Mouse (Mus musculus) natural killer cell, adult 2 months (primary cell): ENCODE data around the gene Zbed3.
"Not testable (repeated sequence)": the region's sequence is repeated elsewhere in the genome, so short reads cannot be mapped to it uniquely, and the experiment has no call there.

Experiments
- DNase-seq, 2 experiments: peaks; one replicate each; pipeline ENCODE4 v3.0.0; 2022; ENCODE audit warnings: low spot score in 2 of 2

Zbed3 gene

DNA sequence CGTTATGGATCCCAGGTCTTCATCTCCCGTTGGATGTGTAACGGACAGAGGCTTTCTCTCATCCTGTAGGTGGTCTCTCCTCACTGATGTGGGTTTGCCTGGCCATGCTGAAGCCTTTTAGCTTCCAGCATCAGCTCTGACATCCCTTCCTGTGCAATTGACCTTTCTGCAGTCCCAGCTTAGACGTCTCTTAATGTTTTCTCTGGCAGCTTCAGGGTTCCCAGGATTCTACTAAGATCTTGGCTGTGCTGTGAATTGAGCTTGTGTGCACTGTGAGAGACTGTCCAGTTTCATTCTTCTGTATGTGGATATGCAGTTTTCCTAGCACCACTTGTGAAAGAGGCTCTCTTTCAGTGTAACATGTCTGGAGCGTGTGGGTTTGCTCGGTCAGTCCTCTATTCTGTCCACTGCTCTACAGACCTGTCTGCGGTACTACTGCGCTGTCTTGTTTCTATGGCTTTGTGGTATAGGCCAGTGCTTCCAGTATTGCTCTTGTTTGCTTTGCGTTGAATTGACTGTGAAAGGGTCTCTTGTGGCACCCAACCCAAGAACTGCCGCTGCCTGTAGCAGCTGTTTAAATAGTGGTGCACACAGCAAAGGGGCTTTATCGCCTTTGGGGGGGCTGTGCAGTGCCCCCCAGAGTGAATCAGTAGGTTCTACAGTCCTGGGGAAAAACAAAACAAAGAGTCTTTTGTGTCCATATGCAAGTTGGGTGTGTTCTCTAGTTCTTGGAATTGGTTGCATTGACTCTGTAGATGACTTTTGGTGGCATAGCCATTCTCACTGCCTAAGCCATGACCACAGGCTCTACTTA lies 8.9 kb downstream of the Zbed3 start:
- no peak for DNase-seq

DNA sequence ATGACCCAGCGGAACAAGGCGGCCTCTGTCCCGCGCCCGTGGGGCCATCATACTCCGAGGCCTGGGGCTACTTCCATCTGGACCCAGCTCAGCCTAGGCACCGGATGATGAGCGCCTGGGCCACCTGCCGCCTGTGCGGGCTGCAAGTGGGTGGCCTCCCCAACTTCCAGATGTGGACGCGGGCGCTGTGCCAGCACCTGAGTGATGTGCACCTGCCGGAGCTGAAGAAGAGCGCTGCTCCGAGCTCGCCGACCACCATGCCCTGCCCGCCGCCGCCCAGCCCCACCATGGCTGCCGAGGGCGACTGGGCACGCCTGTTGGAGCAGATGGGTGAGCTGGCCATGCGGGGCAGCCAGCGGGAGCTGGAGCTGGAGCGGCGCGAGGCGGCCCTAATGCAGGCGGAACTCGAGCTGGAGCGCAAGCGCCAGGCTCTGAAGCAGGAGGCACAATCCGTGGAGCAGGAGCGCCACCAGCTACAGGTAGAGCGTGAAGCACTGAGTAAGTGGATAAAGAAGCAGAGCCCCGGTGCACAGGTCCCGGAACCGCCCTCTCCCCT lies 12.8 kb downstream of the Zbed3 start:
- no peak for DNase-seq

DNA sequence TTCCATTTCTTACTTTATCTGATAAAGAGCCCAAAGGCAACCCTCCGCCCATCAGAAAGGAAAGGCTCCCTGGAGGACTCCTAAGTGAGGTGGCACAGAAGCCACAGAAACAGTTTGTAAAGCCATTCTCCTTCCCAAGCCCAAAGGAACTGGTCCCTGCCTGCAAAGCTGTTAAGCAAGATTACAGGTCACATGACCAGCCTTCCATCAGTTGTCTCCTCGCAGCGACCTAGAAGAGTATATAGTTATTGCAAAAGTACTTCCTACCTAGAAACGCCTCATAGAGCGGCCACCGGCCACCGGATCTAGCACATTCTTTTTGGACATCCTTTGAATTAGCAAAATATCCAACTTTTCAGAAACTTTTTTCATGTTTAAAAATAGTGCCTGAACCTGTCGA lies 20.1 kb downstream of the Zbed3 start:
- DNase-seq, result no peak

DNA sequence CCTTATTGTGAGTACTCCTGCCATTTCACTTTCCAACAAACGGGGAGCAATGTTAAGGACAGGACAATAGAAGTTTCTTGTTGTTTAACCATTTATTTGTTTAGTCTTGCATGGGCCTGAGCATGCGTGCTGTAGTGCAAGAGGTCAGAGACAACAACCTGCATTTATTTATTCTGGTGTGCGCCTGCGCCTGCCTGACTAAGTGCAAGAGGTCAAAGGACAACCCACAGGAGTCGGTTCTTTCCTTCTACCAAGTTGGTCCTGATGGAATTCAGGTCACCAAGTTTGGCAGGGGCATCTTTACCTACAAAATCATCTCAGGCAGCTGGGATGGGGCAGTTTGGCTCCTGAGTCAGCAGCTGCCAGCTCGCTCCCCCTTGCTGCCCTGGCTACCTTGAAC lies 22.5 kb downstream of the Zbed3 start:
- DNase-seq, result no peak

DNA sequence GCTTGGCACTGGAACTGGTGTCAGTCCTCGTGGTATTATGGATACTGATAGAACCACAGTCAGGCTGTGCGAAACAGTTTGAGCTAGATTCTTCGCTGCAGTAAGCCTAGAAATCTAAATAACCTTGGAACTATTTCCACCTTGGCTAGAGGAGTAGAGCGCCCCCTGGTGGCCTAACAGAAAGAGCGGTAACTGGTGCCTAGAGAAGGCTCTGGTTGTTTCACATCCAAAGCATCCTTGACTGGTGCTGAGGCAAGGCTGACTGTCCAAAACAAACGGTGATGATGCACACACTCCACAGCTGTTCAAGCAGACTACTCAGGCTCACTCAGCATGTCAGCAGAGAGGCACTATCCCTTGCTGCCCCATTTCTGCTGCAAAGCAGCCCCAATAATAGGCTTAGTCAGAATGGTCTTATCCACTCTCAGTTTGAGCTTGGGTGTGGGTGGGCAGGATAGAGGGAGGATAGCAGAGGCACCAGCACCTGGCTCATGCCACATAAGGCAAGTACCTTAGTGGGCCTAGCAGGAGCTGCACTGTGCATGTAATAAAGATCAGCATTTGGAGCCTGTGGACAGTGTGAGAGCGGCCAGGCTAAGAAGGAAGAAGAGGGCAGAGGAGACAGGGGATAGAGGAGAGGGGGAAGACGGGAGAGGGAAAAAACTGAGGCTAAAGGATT lies 23.7 kb downstream of the Zbed3 start:
- peak; percentile 33 to 52 for DNase-seq

DNA sequence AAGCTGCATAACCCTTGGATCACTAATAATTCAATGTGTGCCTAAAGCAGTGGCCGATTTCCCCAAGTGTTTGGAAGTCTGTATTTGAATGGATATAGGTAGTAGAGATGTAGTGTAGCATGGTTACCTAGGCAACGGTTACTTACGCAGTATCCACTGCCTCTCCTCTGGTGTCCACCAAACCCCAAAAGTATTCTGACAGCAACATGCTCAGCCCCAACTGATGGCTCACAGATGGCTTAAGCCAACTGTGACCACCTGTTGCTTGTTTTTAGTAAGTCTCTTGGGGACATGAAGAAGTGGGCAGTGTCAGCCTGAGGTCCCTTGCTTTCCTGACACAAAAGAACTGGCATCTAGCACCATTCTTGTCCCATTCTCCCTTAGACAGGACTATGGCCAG lies 25.1 kb downstream of the Zbed3 start:
- DNase-seq, result no peak

DNA sequence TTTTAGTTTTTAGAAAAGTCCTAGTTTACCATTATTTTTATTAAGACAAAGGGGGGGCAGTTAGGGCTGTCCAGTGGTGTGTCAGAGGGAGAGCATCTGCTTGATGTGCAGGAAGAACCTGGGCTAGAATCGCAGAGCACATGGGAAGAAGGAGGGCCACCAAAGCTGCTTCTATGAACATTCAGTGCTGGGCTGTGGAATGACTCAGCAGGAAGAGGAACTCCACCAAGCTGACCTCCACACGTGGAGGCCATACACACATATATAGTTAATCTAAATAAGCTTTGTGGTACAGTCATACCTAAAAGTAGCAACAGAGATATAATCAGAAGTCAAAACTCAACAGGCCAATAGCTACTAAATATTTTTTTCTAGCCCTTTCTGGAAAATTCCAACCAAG lies 34.8 kb downstream of the Zbed3 start:
- no peak for DNase-seq

DNA sequence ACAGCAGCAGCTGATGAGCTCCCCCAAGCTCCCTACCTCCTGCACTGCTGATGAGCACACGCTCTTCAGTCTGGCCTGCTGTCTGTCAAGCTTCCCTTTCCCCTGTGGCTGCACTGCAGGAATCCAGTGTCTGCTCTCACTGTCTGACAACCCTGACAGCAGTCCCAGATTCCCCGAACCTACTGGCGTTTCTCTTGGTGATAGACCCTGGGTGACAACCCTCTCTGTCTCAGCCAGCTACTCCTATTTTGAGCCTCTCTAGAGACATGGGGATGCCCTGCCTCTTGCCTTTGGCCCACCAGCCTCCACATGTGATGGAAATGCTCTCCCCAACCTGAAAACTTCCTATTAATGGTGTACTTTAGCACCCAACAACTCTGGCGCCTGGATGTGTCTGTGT lies 40.0 kb downstream of the Zbed3 start:
- DNase-seq, result no peak

DNA sequence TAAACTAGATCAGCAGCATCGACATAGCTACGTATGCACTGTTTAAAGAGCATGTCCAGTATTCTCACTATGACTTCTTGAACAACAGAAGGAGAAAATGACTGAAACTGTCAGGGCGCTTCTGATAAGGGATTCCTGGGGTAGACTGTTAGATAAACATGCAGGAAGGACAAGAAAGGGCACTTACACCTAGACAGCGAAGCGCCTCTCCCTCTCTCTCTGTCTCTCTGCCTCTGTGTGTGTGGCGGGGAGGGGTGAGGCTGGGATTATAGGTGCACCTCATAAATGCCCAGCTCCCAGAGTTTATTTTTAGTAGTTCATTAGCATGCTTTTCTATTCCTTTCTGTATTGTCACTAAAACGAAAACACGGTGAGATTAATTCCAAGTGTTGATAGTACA lies 42.9 kb downstream of the Zbed3 start:
- DNase-seq, result no peak

DNA sequence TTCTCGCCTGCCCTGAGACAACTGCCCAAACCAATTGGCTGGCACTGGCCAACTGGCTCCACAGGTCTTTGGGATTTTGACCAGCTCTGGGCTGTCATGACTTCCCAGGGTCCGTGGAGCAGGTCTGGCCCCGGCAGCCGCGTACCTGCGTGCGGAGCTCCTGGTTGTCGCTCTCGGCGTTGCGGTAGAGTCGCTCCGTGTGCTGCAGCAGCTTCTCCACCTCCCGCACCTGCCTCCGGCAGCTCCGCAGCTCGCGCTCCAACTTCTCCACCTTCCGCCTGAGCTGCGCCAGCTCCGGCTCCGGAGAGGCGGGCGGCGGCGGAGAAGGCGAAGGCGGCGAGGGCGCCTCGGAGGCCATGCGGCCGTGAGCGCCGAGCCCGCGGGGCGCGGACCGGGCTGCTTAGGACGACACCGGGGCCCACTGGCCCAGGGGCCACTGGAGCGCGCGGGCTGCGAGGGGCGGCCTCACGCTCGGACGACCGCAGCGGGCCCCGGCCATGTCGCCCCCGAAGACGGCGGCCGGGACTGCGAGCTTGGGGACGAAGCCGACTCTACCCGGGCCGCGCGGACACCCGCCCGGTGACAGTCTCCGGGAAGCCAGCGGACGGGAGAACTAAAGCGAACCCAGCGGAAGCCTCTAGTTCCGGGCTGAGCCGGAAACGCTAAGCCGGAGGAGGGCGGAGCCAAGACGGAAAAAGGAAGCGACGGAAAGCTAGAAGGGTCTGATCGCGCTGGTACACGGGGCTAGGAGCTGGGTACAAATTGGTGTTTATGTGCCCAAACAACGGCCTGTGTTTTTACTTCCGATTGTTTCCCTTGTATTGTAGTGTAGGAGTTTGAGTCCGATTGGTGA lies 51.5 kb downstream of the Zbed3 start, which contains the start of gene Aggf1:
Gene Aggf1, minus strand, starts transcription at position 652 of the 853 bp plus-strand sequence.
- DNase-seq, result peak; percentile 84 to 88

DNA sequence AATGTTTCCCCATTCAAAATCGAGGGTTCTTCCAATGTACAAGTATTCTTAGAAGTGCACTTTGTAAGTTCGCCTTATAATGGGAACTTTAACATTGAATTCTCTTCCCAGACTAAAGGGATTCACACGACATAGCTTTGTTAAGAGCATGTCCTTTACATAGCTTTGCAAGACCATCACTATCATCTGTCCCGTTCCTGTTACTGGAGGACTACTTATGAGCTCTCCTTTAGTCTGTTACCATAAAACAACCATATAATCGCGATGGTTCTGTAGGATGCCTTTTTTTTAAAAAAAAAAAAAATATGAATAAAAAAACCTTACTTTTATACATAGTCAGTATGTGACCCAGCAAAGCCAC lies 52.1 kb downstream of the Zbed3 start:
- no peak for DNase-seq

DNA sequence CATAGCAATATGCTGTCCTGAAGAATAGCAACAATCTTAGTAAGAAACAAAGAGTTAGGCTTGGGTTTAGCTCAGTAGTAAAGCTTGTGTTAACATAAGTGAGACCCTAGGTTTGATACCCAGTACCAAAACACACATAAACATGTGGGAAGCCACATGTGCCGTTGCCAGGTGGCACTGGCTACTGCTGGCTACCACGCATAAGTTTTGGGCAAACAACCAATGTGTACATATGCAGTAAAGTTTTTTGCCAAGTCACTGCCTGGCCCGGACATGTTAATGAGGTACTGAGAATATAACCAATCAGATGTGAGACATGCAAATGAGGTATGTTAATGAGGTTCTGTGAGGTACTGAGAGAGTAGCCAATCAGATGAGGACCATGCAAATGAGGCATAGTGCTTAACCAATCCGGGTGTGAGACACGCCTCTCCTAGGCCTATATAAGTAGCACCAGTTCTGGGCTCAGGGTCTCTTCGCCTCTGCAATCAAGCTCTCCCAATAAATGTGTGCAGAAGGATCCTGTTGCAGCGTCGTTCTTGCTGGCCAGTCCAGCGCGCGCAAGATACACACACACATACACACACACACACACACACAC lies 53.4 kb downstream of the Zbed3 start:
- not testable (repeated sequence) for DNase-seq

DNA sequence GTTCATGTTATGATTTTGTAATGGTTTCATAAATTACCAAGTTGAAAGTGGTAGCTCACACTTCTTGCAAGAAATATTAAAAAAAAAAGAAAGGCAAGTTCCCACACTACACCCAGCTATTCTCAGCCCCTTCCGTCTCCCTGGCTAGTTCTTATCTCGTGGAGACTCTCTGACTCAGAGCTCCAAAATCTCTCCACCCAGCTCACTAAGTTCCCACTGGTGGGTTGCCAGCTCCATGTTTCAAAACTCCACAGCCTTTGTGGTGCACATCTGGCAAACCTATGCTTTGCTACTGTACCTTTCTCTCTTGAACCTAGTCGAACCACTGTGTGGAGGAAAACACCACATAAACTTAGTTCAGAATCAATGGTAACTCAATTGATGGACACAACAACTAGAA lies 55.3 kb downstream of the Zbed3 start:
- DNase-seq, result no peak

DNA sequence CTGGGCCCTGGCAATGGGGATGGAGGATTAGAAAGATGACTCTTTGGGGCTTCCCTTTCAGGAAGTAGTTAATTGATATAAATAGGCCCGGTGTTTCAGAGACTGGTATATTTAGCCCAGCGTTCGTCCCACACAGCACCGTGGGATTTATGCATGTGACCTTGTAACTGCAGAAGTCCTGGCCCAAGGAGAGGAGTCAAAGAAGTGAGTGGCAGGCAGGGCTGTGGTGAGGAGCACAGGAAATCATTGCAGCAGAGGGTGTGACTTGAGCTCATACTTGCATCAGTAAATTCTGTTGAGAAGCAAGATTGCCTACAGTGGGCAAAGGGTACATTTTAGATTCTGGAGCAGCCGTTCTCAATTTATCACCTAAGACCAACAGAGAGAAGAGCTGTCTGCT lies 59.0 kb downstream of the Zbed3 start:
- DNase-seq, result no peak
